Mouse (Mus musculus) liver, embryonic 14 days (tissue): ENCODE results near the gene Olfr98. TPM values are rescaled to one million over a fixed set of nuclear protein-coding genes. Genes with fewer than 3 reads are reported as not detected.

ENCODE experiments used
- polyA plus RNA-seq: library from polyadenylated mRNA; depleted of rRNA; stranded (reverse); fragments of >200 nt; gene quantifications from 2 replicates; pipeline ENCODE4 v1.2.3, GENCODE M21; 2012; rRNA removed

Gene Olfr98
- not detected in 2 replicates for polyA plus RNA-seq

DNA sequence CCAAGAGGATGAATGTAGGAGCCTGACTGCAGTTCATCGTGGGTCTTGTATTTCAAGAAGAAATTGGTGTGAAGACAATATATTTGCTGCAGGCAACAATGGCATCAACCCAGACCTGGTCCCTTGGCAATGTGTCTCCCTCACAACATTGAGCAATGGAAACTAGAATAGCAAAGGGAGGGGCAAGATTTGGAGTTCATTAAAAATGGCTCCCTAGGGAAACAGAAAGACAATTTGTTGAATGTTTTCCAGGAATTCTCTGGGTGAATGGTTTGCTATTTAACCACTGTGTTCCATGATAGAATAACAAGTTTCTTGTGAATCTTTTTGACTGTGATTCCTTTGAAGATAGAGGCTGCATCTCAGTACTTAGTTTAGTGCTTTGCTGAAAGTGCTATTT, at the start of gene Olfr98:
TSS of gene Olfr98 (minus strand) at position 124 of the 400 bp plus-strand sequence.

GRCm38 (mm10) chr17:37304213-37304612, 40.7 kb upstream of the Olfr98 start, which contains the start of gene Olfr101:
Gene Olfr101 (minus strand): TSS chr17:37304313.

GRCm38 (mm10) chr17:37283360-37283759, 19.8 kb upstream of the Olfr98 start, which contains the start of gene Olfr99:
Gene Olfr99 (minus strand): TSS chr17:37283460.

DNA sequence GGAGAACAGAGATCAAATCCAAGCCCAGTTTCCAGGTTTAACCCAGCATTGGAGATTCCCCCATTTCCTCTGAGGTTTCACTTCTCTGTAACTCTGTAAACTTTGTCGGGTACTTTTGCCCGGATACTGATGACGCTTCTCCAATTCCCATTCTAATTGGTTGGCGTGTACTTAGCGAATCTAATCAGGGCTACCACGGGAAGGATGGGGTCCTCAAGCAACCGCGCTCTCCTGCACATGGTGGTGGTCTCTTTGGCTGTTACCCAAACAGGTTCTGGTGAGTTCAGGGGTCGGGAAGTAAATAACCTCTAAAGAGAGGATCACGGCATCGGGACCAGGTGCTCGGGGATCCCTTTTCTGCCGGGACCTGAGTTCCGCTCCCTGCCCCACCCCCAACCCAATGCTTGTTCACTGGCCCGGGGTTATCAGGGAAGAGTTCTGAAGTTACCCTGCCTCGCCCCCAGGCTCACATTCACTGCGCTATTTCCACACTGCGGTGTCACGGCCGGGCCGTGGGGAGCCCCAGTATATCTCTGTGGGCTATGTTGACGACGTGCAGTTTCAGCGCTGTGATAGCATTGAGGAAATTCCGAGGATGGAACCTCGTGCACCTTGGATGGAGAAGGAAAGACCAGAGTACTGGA, 6.6 kb upstream of the Olfr98 start, which contains the start of gene H2-M3:
TSS of gene H2-M3 (plus strand) at position 163 of the 644 bp plus-strand sequence.

GRCm38 (mm10) chr17:37237230-37237629, 26.3 kb downstream of the Olfr98 start, which contains the start of gene Olfr97:
Gene Olfr97 (minus strand): TSS chr17:37237330.

DNA sequence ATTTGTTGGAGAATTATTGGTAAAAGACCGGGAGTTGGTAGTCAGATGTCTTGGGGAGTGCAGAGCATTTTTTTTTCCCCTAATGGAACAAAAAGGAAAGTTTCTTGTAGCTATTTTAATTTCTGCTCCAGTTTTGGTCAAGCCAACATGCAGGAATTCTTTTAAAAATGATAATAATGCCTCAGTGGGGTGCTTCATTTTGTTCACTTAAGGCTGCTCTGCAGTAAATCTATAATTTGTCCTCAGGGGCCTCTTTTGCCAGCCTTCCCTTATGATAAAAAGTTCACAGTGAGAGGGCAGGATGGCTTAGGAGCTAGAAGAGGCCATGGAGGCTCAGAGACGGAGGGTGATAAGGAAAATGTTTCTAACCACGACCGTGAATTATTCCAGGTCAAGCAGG, 43.7 kb downstream of the Olfr98 start, which contains the start of gene Olfr96:
TSS of gene Olfr96 (plus strand) at position 301 of the 400 bp plus-strand sequence.

GRCm38 (mm10) chr17:37213018-37213417, 50.5 kb downstream of the Olfr98 start, which contains the start of gene Olfr95:
Gene Olfr95 (minus strand): TSS chr17:37213118.

Other genes with a start within 250 kb of the Olfr98 start
- not detected in 2 replicates for gene Mog, start 240.4 kb downstream of the Olfr98 start, polyA plus RNA-seq
- 2.0 TPM in 2 replicates for gene Gabbr1, start 217.8 kb downstream of the Olfr98 start, polyA plus RNA-seq
- gene Olfr90, start 175.2 kb downstream of the Olfr98 start, polyA plus RNA-seq, result not detected in 2 replicates
- not detected in 2 replicates for gene Olfr91, start 165.5 kb downstream of the Olfr98 start, polyA plus RNA-seq
- not detected in 2 replicates for gene Olfr92, start 143.7 kb downstream of the Olfr98 start, polyA plus RNA-seq
- gene Olfr93, start 102.3 kb downstream of the Olfr98 start, polyA plus RNA-seq, result not detected in 2 replicates
- not detected in 2 replicates for gene Ubd, start 69.9 kb downstream of the Olfr98 start, polyA plus RNA-seq
- gene Olfr94, start 62.8 kb downstream of the Olfr98 start, polyA plus RNA-seq, result not detected in 2 replicates
- gene Olfr95, start 50.6 kb downstream of the Olfr98 start, polyA plus RNA-seq, result not detected in 2 replicates
- gene Olfr96, start 43.6 kb downstream of the Olfr98 start, polyA plus RNA-seq, result not detected in 2 replicates
- not detected in 2 replicates for gene Olfr97, start 26.4 kb downstream of the Olfr98 start, polyA plus RNA-seq
- gene H2-M3, start 6.5 kb upstream of the Olfr98 start, polyA plus RNA-seq, result 0.87 and 1.1 TPM in 2 replicates
- not detected in 2 replicates for gene Olfr99, start 19.7 kb upstream of the Olfr98 start, polyA plus RNA-seq
- gene Olfr101, start 40.6 kb upstream of the Olfr98 start, polyA plus RNA-seq, result not detected in 2 replicates
- gene Olfr102, start 53.3 kb upstream of the Olfr98 start, polyA plus RNA-seq, result not detected in 2 replicates
- gene Olfr103, start 75.9 kb upstream of the Olfr98 start, polyA plus RNA-seq, result not detected in 2 replicates
- not detected in 2 replicates for gene Olfr104-ps, start 95.8 kb upstream of the Olfr98 start, polyA plus RNA-seq
- not detected in 2 replicates for gene Olfr105-ps, start 115.3 kb upstream of the Olfr98 start, polyA plus RNA-seq
- gene Olfr106-ps, start 126.6 kb upstream of the Olfr98 start, polyA plus RNA-seq, result not detected in 2 replicates
- not detected in 2 replicates for gene Olfr107, start 135.5 kb upstream of the Olfr98 start, polyA plus RNA-seq
- gene Olfr108, start 181.7 kb upstream of the Olfr98 start, polyA plus RNA-seq, result not detected in 2 replicates
- gene Olfr109, start 195.2 kb upstream of the Olfr98 start, polyA plus RNA-seq, result not detected in 2 replicates
- gene H2-M2, start 219.8 kb upstream of the Olfr98 start, polyA plus RNA-seq, result 0.02 TPM in 1 of 2 replicates, not detected in the other
- not detected in 2 replicates for gene Olfr110, start 228.7 kb upstream of the Olfr98 start, polyA plus RNA-seq
- gene Olfr111, start 244.3 kb upstream of the Olfr98 start, polyA plus RNA-seq, result 0.03 and 0.06 TPM in 2 replicates